Mouse (Mus musculus) myocyte (in vitro differentiated cells): ENCODE results near the gene Sult1a1.

Experiments
- E2F4 ChIP-seq: IDR thresholded peaks from one replicate; pipeline ENCODE4 v1.6.1; 2011; ENCODE audit warnings: mild to moderate bottlenecking, control low read depth, moderate library complexity; ENCODE audit not compliant: insufficient read depth
- MAX ChIP-seq: IDR thresholded peaks from one replicate; pipeline ENCODE4 v1.6.1; 2011; ENCODE audit warnings: low read depth, mild to moderate bottlenecking, control low read depth
- POLR2A ChIP-seq: IDR thresholded peaks from one replicate; pipeline ENCODE4 v1.6.1; 2011; ENCODE audit warnings: low read depth, mild to moderate bottlenecking, control low read depth, moderate library complexity; ENCODE audit not compliant: insufficient read length
- POLR2AphosphoS2 ChIP-seq: IDR thresholded peaks from one replicate; pipeline ENCODE4 v1.6.1; 2011; ENCODE audit warnings: low read depth, control low read depth; ENCODE audit not compliant: insufficient read length
- REST ChIP-seq: IDR thresholded peaks from one replicate; pipeline ENCODE4 v1.6.1; 2011; ENCODE audit warnings: mild to moderate bottlenecking, control low read depth, moderate library complexity; ENCODE audit not compliant: insufficient read depth, insufficient read length
- SRF ChIP-seq: IDR thresholded peaks from one replicate; pipeline ENCODE4 v1.6.1; 2011; ENCODE audit warnings: low read depth; ENCODE audit not compliant: control insufficient read depth, insufficient read length
- USF1 ChIP-seq: IDR thresholded peaks from one replicate; pipeline ENCODE4 v1.6.1; 2011; ENCODE audit warnings: low read depth, mild to moderate bottlenecking, control low read depth, moderate library complexity

DNA sequence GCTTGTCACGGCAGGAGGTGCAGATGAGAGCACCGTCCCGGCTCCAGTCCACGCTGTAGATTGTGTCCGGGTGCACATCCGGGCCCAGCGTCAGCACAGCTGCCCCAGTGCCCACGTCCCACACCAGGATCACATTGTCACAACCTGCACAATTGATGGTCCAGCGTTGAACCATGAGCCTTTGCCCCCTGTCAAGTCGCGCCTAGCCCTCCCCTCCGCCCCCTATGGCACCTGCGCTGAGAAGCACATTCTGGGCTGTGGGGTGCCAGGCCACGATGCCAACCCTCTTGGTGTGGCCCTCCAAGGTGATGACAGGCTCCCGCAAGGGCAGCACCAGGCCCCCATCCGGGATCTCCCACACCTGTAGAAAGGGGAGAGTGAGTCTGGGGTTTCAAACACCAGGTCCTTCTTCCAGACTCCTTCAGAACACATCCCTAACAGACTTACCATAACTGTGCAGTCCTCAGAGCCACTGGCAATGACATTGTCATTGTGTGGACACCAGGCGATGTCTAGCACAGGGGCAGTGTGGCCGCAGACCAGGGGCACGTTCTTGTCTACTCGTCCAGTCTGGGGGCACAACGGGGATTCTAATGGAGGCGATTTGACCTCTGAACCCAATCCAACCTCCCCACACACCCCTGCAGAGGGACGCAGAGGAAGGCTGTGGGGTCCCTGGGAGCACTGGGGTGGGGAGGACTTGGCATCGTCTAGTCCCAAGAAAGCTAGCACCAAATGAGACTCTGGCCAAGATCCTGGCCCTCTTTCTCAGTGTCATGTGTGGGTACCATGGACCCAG lies 25.5 kb upstream of the Sult1a1 start:
- TF ChIP-seq MAX (no peak), E2F4 (no peak), POLR2A (no peak), USF1 (no peak), POLR2AphosphoS2 (no peak), SRF (no peak), REST (no peak)
